Comparison of ENCODE assay signal across 14 mouse cellular contexts in genomic region chrX:143046293-143046692, GRCm38 (mm10). TPM values are rescaled to one million over a fixed set of nuclear protein-coding genes. Genes with fewer than 3 reads are reported as not detected.
DNase-seq lines count a peak whose midpoint lies in the region; ATAC-seq and TF ChIP-seq lines count a peak whose summit lies in the region.
"Had no signal": no experiment of that assay in that cellular context is flagged by ENCODE, and none has a peak within 500 bp of the region (broad histone marks: within the 10 kb centered on the region; RNA-seq: fewer than 3 reads in every experiment).

No protein-coding gene starts in this region.

- ATAC-seq in liver, postnatal 0 days, result no peak
- peak; percentile 62; the same call in 1 of the 2 replicates for ATAC-seq in stomach, embryonic 16.5 days (ENCODE audit: insufficient read depth, low FRiP score)
- no peak for ATAC-seq in neural tube, embryonic 15.5 days (ENCODE audit: low FRiP score)
- no peak for ATAC-seq in erythroblast, adult 5-6 weeks (replicated peaks; ENCODE audit: low FRiP score, poor library complexity, severe bottlenecking)
- ATAC-seq: hindbrain, postnatal 0 days had no signal

- no peaks in the 10 kb centered on the region for H3K4me1 ChIP-seq in liver, postnatal 0 days (ENCODE audit: insufficient read depth)
- no peaks in the 10 kb centered on the region for H3K4me1 ChIP-seq in stomach, embryonic 16.5 days (ENCODE audit: control insufficient read depth, insufficient read depth, low read length)
- no peaks in the 10 kb centered on the region for H3K4me1 ChIP-seq in neural tube, embryonic 15.5 days
- H3K4me1 ChIP-seq: heart, embryonic 13.5 days; kidney, embryonic 15.5 days had no signal

- 73% methylated on average over 8 of the region's 8 CpGs for WGBS in liver, postnatal 0 days (ENCODE audit: insufficient replicate concordance)
- 71% methylated on average over 8 of the region's 8 CpGs for WGBS in stomach, embryonic 16.5 days
- WGBS in neural tube, embryonic 15.5 days, result 77% methylated on average over 8 of the region's 8 CpGs

- TF ChIP-seq EP300 in liver, postnatal 0 days (IDR thresholded peaks at IDR 0.05; ENCODE audit: low read depth), result no peak

- DNase-seq in liver, result peak; percentile 15
- no peak for DNase-seq in liver, postnatal 0 days
- DNase-seq in R1 (ENCODE audit: low read depth, low spot score), result peak; percentile 28
- DNase-seq in gastrocnemius, postnatal 4 days (ENCODE audit: low spot score in 2 of 2), result peak; percentile 23 to 65
- DNase-seq: cerebellum, adult 9-11 months had no signal

- no peaks in the 10 kb centered on the region for H3K27me3 ChIP-seq in liver, postnatal 0 days (ENCODE audit: insufficient read depth, low read length)
- peaks cover 4% of the 10 kb centered on the region; the same call in 1 of the 2 replicates for H3K27me3 ChIP-seq in stomach, embryonic 16.5 days (ENCODE audit: control insufficient read depth, insufficient read depth, low read length)
- H3K27me3 ChIP-seq in neural tube, embryonic 15.5 days (replicated peaks), result peaks cover 5% of the 10 kb centered on the region; the same call in 1 of the 2 replicates

- H3K27ac ChIP-seq in liver, postnatal 0 days (ENCODE audit: low read depth), result no peak overlapping the region
- no peak overlapping the region for H3K27ac ChIP-seq in stomach, embryonic 16.5 days (ENCODE audit: low read length)
- H3K27ac ChIP-seq in neural tube, embryonic 15.5 days (replicated peaks), result no peak overlapping the region
- H3K27ac ChIP-seq: heart, embryonic 13.5 days; hindbrain, postnatal 0 days; kidney, embryonic 15.5 days; liver, embryonic 14.5 days had no signal

- no peak overlapping the region for H3K9ac ChIP-seq in liver, postnatal 0 days (replicated peaks)
- no peak overlapping the region for H3K9ac ChIP-seq in stomach, embryonic 16.5 days (ENCODE audit: low read length)
- no peak overlapping the region for H3K9ac ChIP-seq in neural tube, embryonic 15.5 days (replicated peaks)
- H3K9ac ChIP-seq: heart, embryonic 13.5 days; kidney, embryonic 15.5 days; liver, embryonic 14.5 days had no signal

- no peak overlapping the region for H3K4me3 ChIP-seq in liver, postnatal 0 days (ENCODE audit: low read depth, low read length)
- H3K4me3 ChIP-seq in stomach, embryonic 16.5 days (replicated peaks; ENCODE audit: low read length), result no peak overlapping the region
- H3K4me3 ChIP-seq in neural tube, embryonic 15.5 days (replicated peaks), result no peak overlapping the region
- H3K4me3 ChIP-seq: heart, embryonic 13.5 days; kidney, embryonic 15.5 days had no signal

- H3K4me2 ChIP-seq in liver, postnatal 0 days (ENCODE audit: low read depth, low read length), result no peak overlapping the region
- H3K4me2 ChIP-seq in stomach, embryonic 16.5 days (ENCODE audit: low read depth, low read length), result no peak overlapping the region
- no peak overlapping the region for H3K4me2 ChIP-seq in neural tube, embryonic 15.5 days
- H3K4me2 ChIP-seq: heart, embryonic 13.5 days; kidney, embryonic 15.5 days had no signal

- H3K9me3 ChIP-seq in liver, postnatal 0 days (ENCODE audit: low read length), result no peaks in the 10 kb centered on the region
- H3K9me3 ChIP-seq in stomach, embryonic 16.5 days (replicated peaks; ENCODE audit: control insufficient read depth, low read length), result no peaks in the 10 kb centered on the region
- no peaks in the 10 kb centered on the region for H3K9me3 ChIP-seq in neural tube, embryonic 15.5 days (replicated peaks)
- H3K9me3 ChIP-seq: heart, embryonic 13.5 days; kidney, embryonic 15.5 days had no signal

- TF ChIP-seq CTCF in liver, postnatal 0 days (IDR thresholded peaks at IDR 0.05; ENCODE audit: low read depth), result no peak

- H3K36me3 ChIP-seq in liver, postnatal 0 days (replicated peaks; ENCODE audit: insufficient read depth, low read length), result no peaks in the 10 kb centered on the region
- no peaks in the 10 kb centered on the region for H3K36me3 ChIP-seq in stomach, embryonic 16.5 days (ENCODE audit: control insufficient read depth, insufficient read depth, low read length)
- no peaks in the 10 kb centered on the region for H3K36me3 ChIP-seq in neural tube, embryonic 15.5 days
- H3K36me3 ChIP-seq: heart, embryonic 13.5 days; kidney, embryonic 15.5 days had no signal

RNA-seq across cellular contexts. Expression of gene Rtl9, which starts 53.1 kb away (rescaled TPM):
- not detected in 2 replicates for polyA plus RNA-seq in liver, postnatal 0 days (2015; fragmentation: Nextera tagmentation; extraction: Ambion mirVana)
- 1 to 10 TPM; 2.6 to 3.1 TPM for total RNA-seq in gastrocnemius, postnatal 4 days (2021)
- 1.0 and 1.1 TPM in 2 replicates for polyA plus RNA-seq in stomach, embryonic 16.5 days (2015; fragmentation: Nextera tagmentation; extraction: Ambion mirVana)
- polyA plus RNA-seq in neural tube, embryonic 15.5 days (2015; fragmentation: Nextera tagmentation; extraction: Ambion mirVana), result 0.44 and 0.61 TPM in 2 replicates
- 0.42 TPM in 1 of 2 replicates, not detected in the other for total RNA-seq in erythroblast, adult 5-6 weeks (2015; ENCODE audit: low replicate concordance)
- total RNA-seq in erythroblast, adult 5-6 weeks (2017; ENCODE audit: low replicate concordance), result 0.60 TPM in 1 of 2 replicates, not detected in the other
- total RNA-seq: megakaryocyte-erythroid progenitor cell, adult 5-6 weeks had no signal
- polyA plus RNA-seq: heart, embryonic 13.5 days; thymus, postnatal 0 days had no signal
